Mouse (Mus musculus) heart, embryonic 11.5 days (tissue): ENCODE results near the gene Hoxa11. TPM values are rescaled to one million over a fixed set of nuclear protein-coding genes. Genes with fewer than 3 reads are reported as not detected.

Source experiments
- ATAC-seq: fragments of 200-750 bp; cut with Nextera tagmentation; replicated peaks from 2 replicates; pipeline ENCODE4 v1.8.0; 2017; ENCODE audit warnings: moderate library complexity; ENCODE audit not compliant: insufficient number of reproducible peaks, low FRiP score, low TSS enrichment
- H3K27ac ChIP-seq: fragments of 300-500 bp; sonication (generic); 2 replicates; pipeline ENCODE4 v1.5.1; 2014; ENCODE audit warnings: mild to moderate bottlenecking, low read depth, low read length
- H3K27me3 ChIP-seq: fragments of 300-500 bp; sonication (generic); 2 replicates; pipeline ENCODE4 v1.6.1; 2014; ENCODE audit warnings: mild to moderate bottlenecking, low read length, mixed read lengths; ENCODE audit not compliant: control insufficient read depth, insufficient read depth
- H3K36me3 ChIP-seq: fragments of 300-500 bp; sonication (generic); 2 replicates; pipeline ENCODE4 v1.6.1; 2014; ENCODE audit warnings: mild to moderate bottlenecking, low read length, moderate library complexity, mixed read lengths; ENCODE audit not compliant: control insufficient read depth, insufficient read depth
- H3K4me1 ChIP-seq: fragments of 300-500 bp; sonication (generic); 2 replicates; pipeline ENCODE4 v1.6.1; 2014; ENCODE audit warnings: low read length; ENCODE audit not compliant: control insufficient read depth, insufficient read depth
- H3K4me2 ChIP-seq: fragments of 300-500 bp; sonication (generic); 2 replicates; pipeline ENCODE4 v1.6.1; 2014; ENCODE audit warnings: mild to moderate bottlenecking, moderate library complexity
- H3K4me3 ChIP-seq: fragments of 300-500 bp; sonication (generic); 2 replicates; pipeline ENCODE4 v1.5.1; 2014; ENCODE audit warnings: low read depth, low read length
- H3K9ac ChIP-seq: fragments of 300-500 bp; sonication (generic); 2 replicates; pipeline ENCODE4 v1.6.1; 2014; ENCODE audit warnings: mild to moderate bottlenecking, low read depth, low read length, moderate library complexity
- H3K9me3 ChIP-seq: fragments of 300-500 bp; sonication (generic); replicated peaks from 2 replicates; pipeline ENCODE4 v1.6.1; 2016; ENCODE audit warnings: low read length; ENCODE audit not compliant: control insufficient read depth
- WGBS: fragments of 180-500 bp; shearing (Covaris S2); extraction: QIAGEN DNeasy Blood & Tissue Kit; methylation state at CpG from one replicate; pipeline ENCODE4 v1.1.7; 2014; ENCODE audit not compliant: insufficient replicate concordance; 5-methylcytosine and 5-hydroxymethylcytosine counted together
- polyA plus RNA-seq: library from polyadenylated mRNA; unstranded; fragments of >200 nt; fragmentation: Nextera tagmentation; extraction: Ambion mirVana; gene quantifications from 2 replicates; pipeline ENCODE4 v1.2.1, GENCODE M21; 2014

Gene Hoxa11
- polyA plus RNA-seq, 1 experiment from 2014 or later: not detected

DNA sequence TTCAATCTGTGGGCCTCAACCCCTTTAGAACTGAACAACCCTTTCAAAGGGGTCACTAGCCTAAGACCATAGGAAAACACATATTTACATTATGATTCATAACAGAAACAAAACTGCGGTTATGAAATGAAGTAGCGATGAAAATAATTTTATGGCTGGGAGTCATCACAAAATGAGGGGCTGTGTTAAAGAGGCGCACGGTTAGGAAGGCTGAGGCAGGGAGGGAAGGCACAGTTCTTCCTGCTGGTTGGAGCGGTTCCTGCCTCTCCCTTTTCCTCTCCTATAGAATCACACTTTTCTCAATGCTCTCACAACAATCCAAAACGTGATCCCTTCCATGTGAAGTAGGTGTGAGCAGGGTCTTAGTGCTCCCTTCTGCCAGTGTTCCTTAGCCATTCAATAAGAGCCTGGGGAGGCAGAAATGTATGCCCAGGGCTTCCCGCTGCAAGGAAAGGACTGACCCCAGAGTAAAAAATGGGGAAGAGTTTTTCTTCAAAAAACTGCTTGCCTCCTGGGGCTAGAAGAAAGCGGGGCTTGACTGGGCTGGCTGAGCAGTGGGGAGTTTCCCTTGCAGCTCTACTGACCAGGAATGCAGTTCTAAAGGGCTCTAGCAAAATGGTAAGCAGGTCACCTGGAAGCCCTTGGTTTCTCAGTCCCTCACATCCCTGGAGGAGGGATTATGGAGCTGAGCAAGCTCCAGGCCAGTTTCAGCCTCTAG lies 30.1 kb upstream of the Hoxa11 start:
- Histone ChIP-seq H3K4me1 (peaks cover 7% of the 10 kb centered on the region), H3K9me3 (no peaks in the 10 kb centered on the region), H3K27ac (no peak overlapping the region), H3K27me3 (peaks cover 69% of the 10 kb centered on the region), H3K36me3 (no peaks in the 10 kb centered on the region), H3K4me2 (no peak overlapping the region), H3K9ac (no peak overlapping the region), H3K4me3 (no peak overlapping the region)
- 8% methylated on average over 8 of the region's 8 CpGs for WGBS
- ATAC-seq: no peak

GRCm38 (mm10) chr6:52274576-52274975 lies 29.0 kb upstream of the Hoxa11 start:
- Histone ChIP-seq H3K4me1 (peaks cover 7% of the 10 kb centered on the region), H3K4me2 (no peak overlapping the region), H3K9me3 (no peaks in the 10 kb centered on the region), H3K27ac (no peak overlapping the region), H3K4me3 (no peak overlapping the region), H3K9ac (no peak overlapping the region), H3K27me3 (peaks cover 80% of the 10 kb centered on the region), H3K36me3 (no peaks in the 10 kb centered on the region)
- no peak for ATAC-seq
- WGBS: 5% methylated on average over 11 of the region's 11 CpGs

GRCm38 (mm10) chr6:52273656-52274280 lies 28.2 kb upstream of the Hoxa11 start:
- Histone ChIP-seq H3K4me2 (peak overlapping the region; percentile 49), H3K27ac (no peak overlapping the region), H3K4me1 (peaks cover 7% of the 10 kb centered on the region), H3K9me3 (no peaks in the 10 kb centered on the region), H3K9ac (no peak overlapping the region), H3K27me3 (peaks cover 89% of the 10 kb centered on the region), H3K4me3 (peak overlapping the region; percentile 11; the same call in 1 of the 2 replicates), H3K36me3 (no peaks in the 10 kb centered on the region)
- 1% methylated on average over 22 of the region's 22 CpGs for WGBS
- ATAC-seq: 0 out of 2 replicates have a peak, but pooled peaks have one; percentile 10

DNA sequence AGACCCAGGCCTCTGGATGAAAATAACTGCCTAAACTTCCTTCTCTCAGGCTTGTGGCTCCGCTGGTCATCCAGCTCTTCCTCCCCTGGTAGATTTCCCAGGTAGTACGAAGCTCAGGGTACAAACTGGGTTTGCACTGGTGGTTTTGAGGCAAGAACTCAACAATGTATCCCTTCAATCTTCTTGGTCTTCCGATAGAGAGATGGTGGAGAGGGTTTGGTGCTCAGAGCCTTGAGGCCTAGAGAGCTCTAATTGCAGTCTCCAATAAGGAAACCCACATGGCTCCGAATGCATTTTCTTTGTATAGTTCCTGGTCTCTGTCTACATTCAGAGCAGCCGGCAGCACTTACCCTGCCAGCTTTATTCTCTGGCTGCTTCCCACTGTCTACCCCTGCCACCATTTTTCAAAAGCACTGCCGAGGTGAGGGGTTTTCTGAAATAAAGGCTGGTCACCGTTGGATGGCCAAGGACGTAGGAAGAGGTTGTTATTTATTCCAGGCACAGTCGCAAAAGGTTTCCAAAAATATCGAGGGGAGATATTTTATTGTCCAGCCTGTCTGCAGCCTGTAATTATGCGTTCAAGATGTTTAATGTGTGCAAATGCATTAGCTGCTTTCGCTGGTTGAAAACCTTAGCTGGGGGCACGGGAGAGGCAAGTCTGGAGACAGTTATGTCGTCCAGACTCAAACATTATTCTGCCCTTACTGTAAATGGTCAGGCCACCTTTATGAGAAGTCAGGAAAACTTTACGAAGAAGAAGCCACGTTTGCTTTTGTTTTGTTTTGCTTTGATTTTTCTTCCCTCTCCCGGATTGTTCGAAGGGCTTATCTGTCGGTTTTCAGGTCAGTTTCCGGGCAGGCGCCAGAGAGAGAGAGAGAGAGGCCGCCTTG lies 27.4 kb upstream of the Hoxa11 start:
- peak overlapping the region; percentile 49 for H3K4me2 ChIP-seq
- peaks cover 95% of the 10 kb centered on the region for H3K27me3 ChIP-seq
- H3K4me1 ChIP-seq: peaks cover 7% of the 10 kb centered on the region
- 9% methylated on average over 22 of the region's 22 CpGs for WGBS
- no peaks in the 10 kb centered on the region for H3K9me3 ChIP-seq
- ATAC-seq: no peak
- no peaks in the 10 kb centered on the region for H3K36me3 ChIP-seq
- no peak overlapping the region for H3K9ac ChIP-seq
- H3K4me3 ChIP-seq: peak overlapping the region; percentile 11; the same call in 1 of the 2 replicates
- no peak overlapping the region for H3K27ac ChIP-seq

GRCm38 (mm10) chr6:52270494-52271480 lies 25.2 kb upstream of the Hoxa11 start:
- peaks cover 7% of the 10 kb centered on the region for H3K4me1 ChIP-seq
- no peak overlapping the region for H3K4me2 ChIP-seq
- H3K9me3 ChIP-seq: no peaks in the 10 kb centered on the region
- H3K27ac ChIP-seq: no peak overlapping the region
- H3K27me3 ChIP-seq: peaks cover 92% of the 10 kb centered on the region
- no peak overlapping the region for H3K9ac ChIP-seq
- H3K4me3 ChIP-seq: no peak overlapping the region
- H3K36me3 ChIP-seq: no peaks in the 10 kb centered on the region
- no peak for ATAC-seq
- WGBS: 7% methylated on average over 23 of the region's 23 CpGs

DNA sequence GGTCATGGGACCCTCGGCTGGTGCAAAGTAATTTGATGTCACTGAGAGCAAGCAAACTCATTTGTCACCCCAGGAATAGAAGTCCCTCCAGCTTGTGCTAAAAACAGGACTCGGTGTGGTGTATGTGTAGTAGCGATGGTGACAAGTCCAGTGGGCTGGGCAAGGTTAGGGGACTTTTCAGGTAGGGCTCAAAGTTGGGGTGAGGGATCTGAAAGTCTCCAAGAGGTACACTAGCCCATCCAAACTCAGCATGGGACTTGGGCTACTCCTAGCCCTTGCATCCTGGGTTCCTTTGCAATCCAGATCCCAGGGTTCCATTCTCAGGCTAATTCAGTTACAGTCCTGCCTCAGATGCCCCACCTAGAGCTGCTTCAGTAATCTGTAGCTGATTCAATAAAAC lies 23.1 kb upstream of the Hoxa11 start:
- peaks cover 4% of the 10 kb centered on the region for H3K4me1 ChIP-seq
- H3K4me3 ChIP-seq: no peak overlapping the region
- no peak overlapping the region for H3K9ac ChIP-seq
- H3K9me3 ChIP-seq: no peaks in the 10 kb centered on the region
- no peaks in the 10 kb centered on the region for H3K36me3 ChIP-seq
- no peak for ATAC-seq
- H3K27ac ChIP-seq: no peak overlapping the region
- H3K27me3 ChIP-seq: peaks cover 94% of the 10 kb centered on the region
- 1% methylated on average over 3 of the region's 3 CpGs for WGBS
- H3K4me2 ChIP-seq: no peak overlapping the region

DNA sequence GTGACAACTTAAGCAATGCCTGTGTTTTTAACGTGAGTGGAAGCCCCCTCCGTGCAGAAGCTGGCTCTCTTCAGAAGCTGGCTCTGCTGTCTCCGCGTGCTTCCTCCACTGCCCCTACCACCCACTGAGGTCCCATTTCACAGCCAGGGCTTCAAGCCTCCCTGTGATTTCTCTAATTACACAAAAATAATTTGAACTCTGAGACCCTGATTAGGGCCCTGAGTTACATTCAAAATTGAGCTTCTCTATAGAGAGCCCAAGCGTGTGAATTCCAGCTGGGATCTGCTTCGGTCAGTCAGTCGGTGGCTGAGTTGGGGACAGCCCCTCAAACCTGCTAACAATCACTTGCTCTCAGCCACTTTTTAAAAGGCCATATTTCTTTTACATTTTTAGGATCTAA lies 22.7 kb upstream of the Hoxa11 start:
- no peaks in the 10 kb centered on the region for H3K36me3 ChIP-seq
- no peak overlapping the region for H3K9ac ChIP-seq
- H3K4me2 ChIP-seq: no peak overlapping the region
- peaks cover 94% of the 10 kb centered on the region for H3K27me3 ChIP-seq
- under 1% methylated on average over 7 of the region's 7 CpGs for WGBS
- no peak for ATAC-seq
- no peak overlapping the region for H3K27ac ChIP-seq
- no peak overlapping the region for H3K4me3 ChIP-seq
- H3K9me3 ChIP-seq: no peaks in the 10 kb centered on the region
- H3K4me1 ChIP-seq: no peaks in the 10 kb centered on the region; the same call in 1 of the 2 replicates

GRCm38 (mm10) chr6:52267691-52268090 lies 22.1 kb upstream of the Hoxa11 start:
- no peak overlapping the region for H3K27ac ChIP-seq
- no peak overlapping the region for H3K4me3 ChIP-seq
- peaks cover 94% of the 10 kb centered on the region for H3K27me3 ChIP-seq
- no peak overlapping the region for H3K9ac ChIP-seq
- no peaks in the 10 kb centered on the region for H3K36me3 ChIP-seq
- no peak for ATAC-seq
- 11% methylated on average over 3 of the region's 3 CpGs for WGBS
- H3K4me2 ChIP-seq: no peak overlapping the region
- H3K4me1 ChIP-seq: no peaks in the 10 kb centered on the region
- H3K9me3 ChIP-seq: no peaks in the 10 kb centered on the region
